Mouse (Mus musculus) forebrain, embryonic 15.5 days (tissue): ENCODE results near the gene Lpin1. TPM values are rescaled to one million over a fixed set of nuclear protein-coding genes. Genes with fewer than 3 reads are reported as not detected.

Experiments used
- ATAC-seq: fragments of 200-750 bp; cut with Nextera tagmentation; replicated peaks from 2 replicates; pipeline ENCODE4 v1.8.0; 2017; ENCODE audit warnings: mild to moderate bottlenecking, moderate TSS enrichment, moderate library complexity
- H3K27ac ChIP-seq: fragments of 300-500 bp; sonication (generic); replicated peaks from 2 replicates; pipeline ENCODE4 v1.5.1; 2015; ENCODE audit warnings: mild to moderate bottlenecking, inconsistent platforms
- H3K27me3 ChIP-seq: fragments of 300-500 bp; sonication (generic); 2 replicates; pipeline ENCODE4 v1.6.1; 2015; ENCODE audit warnings: inconsistent platforms
- H3K36me3 ChIP-seq: fragments of 300-500 bp; sonication (generic); 2 replicates; pipeline ENCODE4 v1.6.1; 2015; ENCODE audit warnings: mild to moderate bottlenecking, inconsistent platforms
- H3K4me1 ChIP-seq: fragments of 300-500 bp; sonication (generic); 2 replicates; pipeline ENCODE4 v1.6.1; 2015; ENCODE audit warnings: inconsistent platforms
- H3K4me2 ChIP-seq: fragments of 300-500 bp; sonication (generic); replicated peaks from 2 replicates; pipeline ENCODE4 v1.6.1; 2015; ENCODE audit warnings: mild to moderate bottlenecking, inconsistent platforms
- H3K4me3 ChIP-seq: fragments of 300-500 bp; sonication (generic); 2 replicates; pipeline ENCODE4 v1.5.1; 2015; ENCODE audit warnings: mild to moderate bottlenecking, inconsistent platforms
- H3K9ac ChIP-seq: fragments of 300-500 bp; sonication (generic); replicated peaks from 2 replicates; pipeline ENCODE4 v1.6.1; 2015; ENCODE audit warnings: mild to moderate bottlenecking, inconsistent platforms
- H3K9me3 ChIP-seq: fragments of 300-500 bp; sonication (generic); 2 replicates; pipeline ENCODE4 v1.6.1; 2016; ENCODE audit warnings: inconsistent platforms
- WGBS: fragments of 180-500 bp; shearing (Covaris S2); methylation state at CpG from one replicate; pipeline ENCODE4 v1.1.7; 2015; ENCODE audit warnings: mixed read lengths; 5-methylcytosine and 5-hydroxymethylcytosine counted together
- polyA plus RNA-seq: library from polyadenylated mRNA; unstranded; fragments of >200 nt; fragmentation: Nextera tagmentation; extraction: Ambion mirVana; gene quantifications from 2 replicates; pipeline ENCODE4 v1.2.1, GENCODE M21; 2015

Lpin1 gene
- polyA plus RNA-seq, 1 experiment from 2014 or later = 17.5 TPM

GRCm38 (mm10) chr12:16639078-16639771 is 28.5 kb upstream of the Lpin1 start:
- Histone ChIP-seq H3K27ac (no peak overlapping the region), H3K9me3 (no peaks in the 10 kb centered on the region), H3K4me1 (peaks cover 10% of the 10 kb centered on the region), H3K27me3 (no peaks in the 10 kb centered on the region), H3K4me2 (no peak overlapping the region), H3K4me3 (no peak overlapping the region), H3K36me3 (no peaks in the 10 kb centered on the region), H3K9ac (no peak overlapping the region)
- no peak for ATAC-seq
- 72% methylated on average over 12 of the region's 12 CpGs for WGBS

DNA sequence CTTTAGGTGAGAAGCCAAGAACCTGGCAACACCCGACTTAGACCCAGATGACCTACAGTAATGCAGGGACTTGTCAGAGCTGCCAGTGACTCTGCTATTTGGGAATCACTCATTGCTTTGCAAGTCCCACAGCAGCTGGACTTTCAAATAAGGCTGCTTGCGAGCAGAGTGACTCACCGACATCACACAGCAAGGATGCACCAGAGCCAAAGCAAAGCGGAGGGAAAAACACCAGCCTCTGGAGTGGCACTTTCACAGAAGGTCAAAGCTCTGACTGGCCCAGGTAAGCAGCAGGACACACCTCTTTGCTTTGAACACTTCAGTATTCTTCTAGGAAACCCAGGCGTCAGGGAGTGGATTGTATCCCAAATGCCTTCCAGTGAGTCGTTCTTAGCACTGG is 25.1 kb upstream of the Lpin1 start:
- Histone ChIP-seq H3K4me3 (no peak overlapping the region), H3K9me3 (no peaks in the 10 kb centered on the region), H3K36me3 (no peaks in the 10 kb centered on the region), H3K4me1 (no peaks in the 10 kb centered on the region), H3K27me3 (no peaks in the 10 kb centered on the region), H3K9ac (no peak overlapping the region), H3K4me2 (no peak overlapping the region), H3K27ac (no peak overlapping the region)
- ATAC-seq = no peak
- WGBS = 83% methylated on average over 6 of the region's 6 CpGs

- no peaks in the 10 kb centered on the region for H3K36me3 ChIP-seq
- H3K4me3 ChIP-seq = no peak overlapping the region
- H3K9me3 ChIP-seq = no peaks in the 10 kb centered on the region
- 0 out of 2 replicates have a peak, but pooled peaks have one; percentile 41 for ATAC-seq
- H3K4me1 ChIP-seq = no peaks in the 10 kb centered on the region
- H3K27ac ChIP-seq = no peak overlapping the region
- no peaks in the 10 kb centered on the region for H3K27me3 ChIP-seq
- H3K4me2 ChIP-seq = no peak overlapping the region
- H3K9ac ChIP-seq = no peak overlapping the region
- 59% methylated on average over 14 of the region's 14 CpGs for WGBS
Observed at GRCm38 (mm10) chr12:16634075-16634813, 23.5 kb upstream of the Lpin1 start.

GRCm38 (mm10) chr12:16633235-16633634 is 22.5 kb upstream of the Lpin1 start:
- H3K36me3 ChIP-seq = no peaks in the 10 kb centered on the region
- WGBS = 89% methylated on average over 6 of the region's 6 CpGs

GRCm38 (mm10) chr12:16631423-16631822 is 20.7 kb upstream of the Lpin1 start:
- ATAC-seq = no peak
- Histone ChIP-seq H3K27me3 (no peaks in the 10 kb centered on the region), H3K4me3 (no peak overlapping the region), H3K27ac (no peak overlapping the region), H3K9me3 (no peaks in the 10 kb centered on the region), H3K9ac (no peak overlapping the region), H3K36me3 (no peaks in the 10 kb centered on the region), H3K4me1 (no peaks in the 10 kb centered on the region), H3K4me2 (no peak overlapping the region)
- WGBS = 91% methylated on average over 2 of the region's 2 CpGs

More at GRCm38 (mm10) chr12:16633235-16633634, 22.5 kb upstream of the Lpin1 start:
- no peak overlapping the region for H3K9ac ChIP-seq
- no peaks in the 10 kb centered on the region for H3K9me3 ChIP-seq
- no peak overlapping the region for H3K27ac ChIP-seq
- H3K27me3 ChIP-seq = no peaks in the 10 kb centered on the region
- no peak for ATAC-seq
- no peak overlapping the region for H3K4me2 ChIP-seq
- H3K4me1 ChIP-seq = no peaks in the 10 kb centered on the region
- H3K4me3 ChIP-seq = no peak overlapping the region

DNA sequence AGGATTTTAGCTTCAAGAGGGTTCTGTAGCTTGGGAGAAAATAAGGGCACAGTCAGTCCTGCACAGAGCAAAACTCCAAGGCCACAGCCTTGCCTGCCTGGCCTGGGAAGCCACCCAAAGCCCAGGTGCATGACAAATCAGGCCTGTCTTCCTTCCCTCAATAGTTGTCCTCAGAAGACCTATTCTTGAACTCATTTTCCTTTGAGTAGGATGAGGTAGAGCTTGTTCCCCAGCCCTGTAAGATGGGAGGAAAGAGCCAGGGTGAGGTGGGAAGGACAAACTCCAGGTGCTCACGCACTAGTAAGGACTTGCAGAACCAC is 20.1 kb upstream of the Lpin1 start:
- WGBS = 96% methylated on average over 1 of the region's 1 CpGs
- Histone ChIP-seq H3K4me3 (no peak overlapping the region), H3K4me2 (no peak overlapping the region), H3K27me3 (no peaks in the 10 kb centered on the region), H3K9me3 (no peaks in the 10 kb centered on the region), H3K4me1 (no peaks in the 10 kb centered on the region), H3K9ac (no peak overlapping the region), H3K27ac (no peak overlapping the region), H3K36me3 (no peaks in the 10 kb centered on the region)
- ATAC-seq = no peak

DNA sequence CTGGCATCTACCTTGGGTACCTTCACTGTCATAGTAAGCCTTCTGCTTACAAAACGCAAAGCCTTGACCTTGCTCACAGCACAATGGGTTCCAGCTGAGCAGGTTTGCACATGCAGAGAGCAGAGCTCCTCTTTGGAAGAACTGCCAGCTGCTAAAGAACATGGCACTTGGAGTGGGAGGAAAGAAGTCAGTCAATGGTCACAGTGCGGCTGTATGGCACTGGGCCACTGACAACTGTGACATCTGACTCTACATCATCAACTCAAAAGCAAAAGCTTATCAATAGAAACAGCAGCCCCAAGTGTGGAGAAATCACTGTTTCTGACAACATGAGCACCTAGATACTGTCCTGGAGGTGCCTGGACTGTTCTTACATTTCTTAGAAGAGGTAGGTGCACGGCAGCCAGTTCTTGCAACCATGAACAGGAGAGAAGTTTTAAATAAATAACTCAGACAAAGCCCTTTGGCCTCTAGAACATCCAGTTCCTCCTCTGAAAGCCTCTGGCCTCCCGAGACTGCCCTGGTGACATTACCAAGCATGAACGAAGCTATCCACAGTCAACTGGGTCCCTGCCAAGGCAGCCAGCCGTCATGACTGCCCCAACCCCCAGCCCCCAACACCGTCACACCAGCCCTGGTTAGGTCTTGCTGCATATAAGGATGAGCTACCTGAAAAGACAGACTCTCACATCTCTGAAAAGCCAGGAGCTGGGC is 19.5 kb upstream of the Lpin1 start:
- Histone ChIP-seq H3K9me3 (no peaks in the 10 kb centered on the region), H3K4me2 (no peak overlapping the region), H3K9ac (no peak overlapping the region), H3K27ac (no peak overlapping the region), H3K36me3 (no peaks in the 10 kb centered on the region), H3K27me3 (no peaks in the 10 kb centered on the region), H3K4me3 (no peak overlapping the region), H3K4me1 (no peaks in the 10 kb centered on the region)
- ATAC-seq = no peak
- WGBS = 66% methylated on average over 7 of the region's 7 CpGs

GRCm38 (mm10) chr12:16620230-16620629 is 9.5 kb upstream of the Lpin1 start:
- H3K36me3 ChIP-seq = no peaks in the 10 kb centered on the region
- 85% methylated on average over 3 of the region's 3 CpGs for WGBS

DNA sequence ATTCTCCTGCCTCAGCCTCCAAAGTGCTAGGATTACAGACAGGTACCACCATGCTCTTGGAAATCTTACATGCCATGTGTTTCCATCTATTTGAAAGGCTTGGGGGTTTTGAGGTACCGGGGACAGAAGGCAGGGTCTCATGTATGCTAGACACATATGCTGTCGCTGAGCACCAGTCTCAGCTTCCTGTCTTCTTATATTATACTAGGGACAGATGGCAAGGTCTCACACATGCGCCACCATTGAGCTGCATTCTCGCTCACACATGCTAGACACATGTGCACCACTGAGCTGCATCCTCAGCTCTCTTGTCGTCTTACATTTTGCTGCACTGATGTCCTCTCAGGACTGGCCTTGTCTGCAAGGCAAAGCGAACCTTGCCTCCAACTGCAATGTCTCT is 8.7 kb upstream of the Lpin1 start:
- peak overlapping the region; percentile 39; the same call in 1 of the 2 replicates for H3K27ac ChIP-seq
- H3K36me3 ChIP-seq = no peaks in the 10 kb centered on the region

More at GRCm38 (mm10) chr12:16620230-16620629, 9.5 kb upstream of the Lpin1 start:
- H3K9me3 ChIP-seq = no peaks in the 10 kb centered on the region
- H3K9ac ChIP-seq = no peak overlapping the region
- H3K4me3 ChIP-seq = no peak overlapping the region
- ATAC-seq = no peak
- peaks cover 19% of the 10 kb centered on the region for H3K4me1 ChIP-seq
- H3K27me3 ChIP-seq = no peaks in the 10 kb centered on the region
- no peak overlapping the region for H3K27ac ChIP-seq
- no peak overlapping the region for H3K4me2 ChIP-seq

DNA sequence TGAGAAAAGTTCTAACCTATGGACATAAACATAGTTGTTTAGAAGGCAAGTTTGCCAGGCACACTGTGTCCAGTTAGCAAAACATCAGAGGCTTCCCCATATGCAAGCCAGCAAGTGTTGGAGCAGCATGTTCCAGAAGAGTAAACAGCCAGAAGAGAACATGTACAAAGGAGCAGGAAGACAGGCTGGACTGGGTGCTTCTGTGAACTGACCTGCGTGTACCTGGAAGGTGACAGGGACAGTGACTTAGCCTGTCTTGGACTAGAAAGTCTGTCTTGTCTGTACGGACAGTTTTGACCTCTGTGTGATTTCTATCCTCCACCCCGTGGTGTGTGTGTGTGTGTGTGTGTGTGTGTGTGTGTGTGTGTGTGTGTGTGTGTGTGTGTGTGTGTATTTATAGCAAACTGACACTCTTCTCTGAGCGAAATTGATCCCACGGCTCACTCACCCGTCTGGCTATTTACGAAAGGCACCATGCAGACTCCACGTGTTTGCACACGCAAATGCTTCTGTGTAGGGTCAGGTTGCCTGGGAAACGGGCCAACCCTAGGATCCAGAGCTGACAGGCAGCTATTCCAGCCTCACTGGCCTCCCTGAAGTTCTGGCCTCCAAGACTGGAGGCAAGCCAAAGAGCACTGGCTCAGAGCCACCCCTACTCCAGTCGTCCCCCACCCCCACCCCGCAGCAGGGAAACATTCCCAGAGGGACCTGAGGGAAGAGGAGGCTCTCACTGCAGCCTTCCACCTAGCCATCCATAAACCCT is 7.9 kb upstream of the Lpin1 start:
- Histone ChIP-seq H3K27ac (peak overlapping the region; percentile 39; the same call in 1 of the 2 replicates), H3K4me2 (no peak overlapping the region)

More for the DNA sequence above, 8.7 kb upstream of the Lpin1 start:
- Histone ChIP-seq H3K4me3 (no peak overlapping the region), H3K4me1 (peaks cover 19% of the 10 kb centered on the region), H3K9ac (no peak overlapping the region), H3K4me2 (no peak overlapping the region), H3K9me3 (no peaks in the 10 kb centered on the region), H3K27me3 (no peaks in the 10 kb centered on the region)
- ATAC-seq = peak; percentile 72
- WGBS = 58% methylated on average over 6 of the region's 6 CpGs

DNA sequence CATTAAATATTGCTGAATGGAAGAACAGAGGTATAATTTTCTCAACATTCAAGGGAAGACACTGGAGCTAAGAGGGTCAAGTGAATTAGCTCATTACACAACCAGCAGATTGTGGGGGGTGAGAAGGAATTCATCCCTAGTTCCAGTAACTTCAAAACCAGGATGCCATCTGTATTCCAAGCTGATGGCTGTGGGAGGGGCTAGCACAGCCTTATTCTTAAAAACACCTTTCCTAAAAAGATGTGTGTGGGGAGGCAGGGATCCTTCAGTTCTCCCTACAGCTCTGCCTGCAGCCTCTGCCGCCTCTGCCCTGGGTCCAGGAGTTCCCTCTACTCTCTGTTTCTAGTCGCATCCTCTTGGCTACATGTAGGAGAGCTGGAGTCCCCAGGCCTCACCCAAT is 5.0 kb upstream of the Lpin1 start:
- H3K27me3 ChIP-seq = no peaks in the 10 kb centered on the region
- ATAC-seq = no peak
- no peak overlapping the region for H3K4me3 ChIP-seq
- H3K4me1 ChIP-seq = peaks cover 19% of the 10 kb centered on the region
- H3K4me2 ChIP-seq = no peak overlapping the region
- H3K9me3 ChIP-seq = no peaks in the 10 kb centered on the region
- H3K9ac ChIP-seq = no peak overlapping the region
- WGBS = 84% methylated on average over 2 of the region's 2 CpGs
- no peak overlapping the region for H3K27ac ChIP-seq
- no peaks in the 10 kb centered on the region for H3K36me3 ChIP-seq

More for the DNA sequence above, 7.9 kb upstream of the Lpin1 start:
- Histone ChIP-seq H3K36me3 (no peaks in the 10 kb centered on the region), H3K9me3 (no peaks in the 10 kb centered on the region), H3K9ac (no peak overlapping the region), H3K4me3 (no peak overlapping the region), H3K27me3 (no peaks in the 10 kb centered on the region), H3K4me1 (peaks cover 19% of the 10 kb centered on the region)
- ATAC-seq = peak; percentile 84
- 6% methylated on average over 12 of the region's 12 CpGs for WGBS

GRCm38 (mm10) chr12:16614556-16614955 is 3.8 kb upstream of the Lpin1 start:
- Histone ChIP-seq H3K4me2 (no peak overlapping the region), H3K27ac (no peak overlapping the region), H3K4me3 (no peak overlapping the region), H3K36me3 (no peaks in the 10 kb centered on the region), H3K9me3 (no peaks in the 10 kb centered on the region), H3K9ac (no peak overlapping the region), H3K27me3 (no peaks in the 10 kb centered on the region), H3K4me1 (peaks cover 14% of the 10 kb centered on the region)
- 69% methylated on average over 3 of the region's 3 CpGs for WGBS
- no peak for ATAC-seq
